Mouse (Mus musculus) left cerebral cortex, adult 18-20 months (tissue): ENCODE data around the gene Zbtb40. TPM values are rescaled to one million over a fixed set of nuclear protein-coding genes. Genes with fewer than 3 reads are reported as not detected.

ENCODE experiments used
- DNase-seq, 2 experiments: peaks; one replicate each; pipeline ENCODE4 v3.0.0; 2021 to 2022; ENCODE audit warnings: low spot score in 2 of 2, mixed read lengths in 1 of 2
- total RNA-seq, 2 experiments: library from RNA; stranded (reverse); gene quantifications; 2 replicates each; pipeline ENCODE4 v1.2.3; 2021

Zbtb40 gene
- total RNA-seq, 2 experiments from 2014 or later = 13.1 to 14.0 TPM

GRCm38 (mm10) chr4:137038096-137038495, 10.5 kb downstream of the Zbtb40 start:
- DNase-seq = no peak

DNA sequence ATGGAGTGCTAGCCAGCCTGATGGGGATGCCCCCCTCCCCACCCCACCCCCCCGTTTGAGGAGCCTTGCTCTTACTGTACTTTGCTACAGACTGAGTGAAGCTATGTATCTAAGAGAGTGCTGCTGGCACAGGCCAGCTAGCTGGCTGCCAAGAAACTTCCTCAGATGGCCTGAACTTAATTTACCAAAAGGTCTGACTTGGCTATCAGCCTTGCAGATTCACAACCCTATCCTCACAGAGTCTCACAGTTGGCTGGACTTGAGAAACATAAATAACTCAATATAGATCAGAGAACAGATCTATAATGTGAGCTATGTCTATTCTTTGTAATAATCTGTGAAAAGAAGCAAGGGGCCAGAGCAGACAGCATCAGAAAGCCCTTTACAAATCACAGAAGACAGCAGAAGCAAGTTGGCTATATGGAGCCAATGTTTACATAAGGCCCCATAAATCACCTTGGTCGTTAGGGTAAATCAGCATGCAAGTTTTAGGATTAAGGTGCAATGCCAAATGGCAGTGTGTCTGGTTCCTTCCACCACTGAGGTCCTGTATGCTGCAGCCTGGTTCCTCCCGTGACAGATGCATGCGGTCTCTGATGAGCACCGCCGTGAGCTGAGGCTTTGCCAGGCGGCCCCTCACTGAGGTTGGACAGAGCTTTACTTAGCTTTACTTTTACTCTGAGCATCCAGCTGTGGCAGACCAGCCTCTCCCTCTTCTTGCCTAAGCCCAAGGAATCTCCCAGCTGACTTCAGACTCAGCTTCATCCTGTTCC, 15.3 kb downstream of the Zbtb40 start:
- no peak for DNase-seq

DNA sequence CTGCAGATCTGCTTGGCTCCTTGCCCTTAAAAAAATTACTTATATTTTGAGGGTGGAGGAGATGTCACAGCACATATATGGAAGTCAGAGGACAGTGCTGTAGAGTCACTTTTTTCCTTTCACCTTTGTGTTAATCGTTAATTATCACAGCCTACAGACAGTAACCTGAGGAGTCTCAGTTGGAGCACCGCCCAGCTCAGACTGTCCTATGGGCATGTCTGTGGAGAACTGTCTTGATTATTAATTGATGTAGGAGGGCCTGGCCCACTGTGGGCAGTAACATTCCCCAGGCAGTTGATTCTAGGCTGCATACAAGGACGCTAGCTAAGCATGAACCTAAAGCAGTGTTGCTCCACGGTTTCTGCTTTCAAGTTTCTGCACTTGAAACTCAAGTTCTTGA, 16.1 kb downstream of the Zbtb40 start:
- no peak for DNase-seq

- no peak for DNase-seq
Observed at GRCm38 (mm10) chr4:137031319-137031718, 17.3 kb downstream of the Zbtb40 start.

- DNase-seq = no peak
Observed at GRCm38 (mm10) chr4:137029348-137029747, 19.3 kb downstream of the Zbtb40 start.

DNA sequence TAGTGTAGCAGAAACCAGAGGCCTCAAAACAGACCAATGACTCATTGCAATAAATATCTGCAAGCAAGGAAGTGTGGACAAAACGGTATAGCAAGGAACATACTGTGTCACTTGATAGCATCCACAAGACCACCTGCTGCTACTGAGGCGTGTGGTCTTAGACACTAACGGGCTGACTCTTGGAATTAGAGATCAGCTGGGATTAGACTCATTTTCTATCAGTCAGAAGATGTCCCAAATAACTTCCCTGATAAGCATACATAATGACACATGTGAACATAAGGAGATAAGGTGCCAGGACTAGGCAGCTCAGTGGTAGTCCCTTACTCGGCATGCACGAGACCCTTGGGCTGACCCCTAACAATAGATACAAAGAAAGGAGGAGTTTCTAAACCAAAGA, 21.6 kb downstream of the Zbtb40 start:
- DNase-seq = no peak

DNA sequence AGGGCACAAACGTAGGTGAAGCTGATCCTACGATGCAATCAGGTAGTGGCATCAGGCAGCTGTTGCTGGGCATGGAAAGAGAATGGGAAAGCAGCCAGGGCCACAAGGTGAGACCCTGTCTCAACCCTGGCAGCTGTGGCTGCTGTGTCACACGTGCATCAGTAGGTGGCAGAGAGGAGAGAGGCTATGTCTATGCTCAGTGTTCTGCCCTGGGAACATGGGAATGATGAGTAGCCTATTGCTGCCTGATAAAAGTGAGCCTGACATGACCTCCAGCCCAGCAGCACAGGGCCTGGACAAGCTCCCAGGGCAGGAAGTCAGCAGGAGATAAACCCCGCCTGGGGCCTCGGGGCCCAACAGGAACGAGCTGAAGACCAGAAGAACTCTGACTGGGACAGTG, 23.0 kb downstream of the Zbtb40 start:
- DNase-seq = no peak

DNA sequence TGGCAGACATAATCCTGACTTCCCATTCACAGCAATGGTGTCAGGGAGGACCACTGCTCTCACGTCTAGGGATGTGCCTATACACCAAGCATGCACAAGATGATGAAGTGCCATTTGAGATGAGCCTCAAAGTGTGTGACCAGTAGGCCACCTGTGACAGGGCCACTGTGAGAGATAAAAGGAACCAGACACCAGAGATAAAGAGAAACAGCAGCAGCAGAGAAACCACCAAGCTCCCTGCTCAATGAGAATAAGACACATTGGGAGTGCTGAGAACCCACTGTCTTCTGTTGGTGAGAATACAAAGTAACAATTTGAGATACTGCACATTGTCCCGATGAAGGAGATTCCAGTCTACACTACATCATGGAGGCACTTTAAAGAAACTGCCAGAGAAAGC, 23.5 kb downstream of the Zbtb40 start:
- DNase-seq = no peak

GRCm38 (mm10) chr4:137020065-137020464, 28.5 kb downstream of the Zbtb40 start:
- no peak for DNase-seq

DNA sequence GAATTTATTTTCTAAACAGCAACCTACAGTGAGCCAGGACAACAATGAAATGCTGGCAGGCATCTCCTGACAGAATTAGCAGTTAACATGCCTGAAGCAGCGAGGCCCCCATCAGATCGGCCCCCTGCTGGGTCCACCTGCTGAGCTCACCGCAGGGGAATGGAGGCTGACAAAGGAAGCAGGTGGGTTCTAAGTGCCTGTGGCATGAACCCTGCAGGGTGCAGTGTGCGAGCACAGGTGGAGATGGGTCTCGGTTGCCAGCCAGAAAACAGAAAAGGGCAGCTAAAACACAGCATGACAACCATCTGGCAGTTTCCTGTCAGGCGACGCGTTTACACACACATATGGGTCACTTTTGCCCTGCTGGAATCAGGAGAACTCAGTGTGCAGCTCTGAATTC, 32.7 kb downstream of the Zbtb40 start:
- DNase-seq = no peak

- DNase-seq = no peak
Observed at GRCm38 (mm10) chr4:137015476-137015856, 33.1 kb downstream of the Zbtb40 start.

DNA sequence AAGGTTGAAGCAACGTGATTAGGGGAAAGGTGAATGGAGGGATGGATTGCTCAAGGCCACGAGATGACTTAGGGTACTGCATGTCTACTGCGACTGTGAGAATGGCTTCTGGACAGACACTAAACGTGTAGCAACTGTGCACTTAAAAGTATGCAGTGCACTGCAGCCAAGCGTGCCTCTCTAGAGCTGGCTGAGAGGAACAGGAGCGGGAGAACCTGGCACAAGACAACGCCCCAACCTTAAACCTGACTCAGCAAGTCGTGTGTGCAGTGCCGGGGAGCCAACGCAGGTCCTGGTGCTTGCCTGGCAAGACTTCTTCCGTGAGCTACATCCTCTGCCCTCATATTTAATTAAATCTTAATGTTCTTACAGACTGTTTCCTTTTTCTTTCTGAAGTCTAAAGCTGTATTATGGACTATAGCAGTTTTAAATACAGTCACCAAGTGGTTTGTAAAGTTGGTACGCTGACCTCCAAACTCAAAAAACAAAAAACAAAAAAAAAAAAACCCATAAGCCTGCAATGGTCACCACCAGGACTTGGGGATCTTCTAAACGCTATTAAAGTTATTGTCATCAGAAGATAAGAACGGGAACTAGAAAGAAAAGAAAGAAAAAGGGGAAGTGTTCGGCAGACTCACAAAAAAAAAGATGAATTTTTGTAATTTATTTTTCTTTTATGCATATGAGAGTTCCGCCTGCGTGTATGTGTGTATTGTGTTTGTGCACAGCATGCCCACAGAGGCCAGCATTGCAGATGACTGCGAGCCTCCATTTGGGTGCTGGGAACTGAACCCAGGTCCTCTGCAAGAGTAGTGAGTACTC, 33.7 kb downstream of the Zbtb40 start:
- no peak for DNase-seq

DNA sequence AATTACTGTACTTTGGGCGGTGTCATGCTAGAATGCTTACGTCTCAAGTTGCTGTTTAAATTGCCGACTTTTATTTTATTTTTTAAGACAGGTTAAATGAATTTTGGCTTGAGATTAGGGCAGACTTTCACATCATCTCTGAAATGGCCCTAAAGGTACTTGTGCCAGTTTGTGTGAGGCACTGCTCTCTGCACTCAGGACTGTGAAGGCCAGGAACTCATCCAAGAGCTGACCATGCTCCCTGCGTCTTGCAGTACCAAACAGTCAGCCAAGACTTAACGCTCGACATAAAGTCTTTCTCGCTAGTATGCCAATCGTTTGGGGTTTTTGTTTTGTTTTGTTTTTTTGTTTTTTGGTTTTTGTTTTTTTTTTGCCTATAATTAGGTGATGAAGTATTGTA, 34.5 kb downstream of the Zbtb40 start:
- DNase-seq = no peak

GRCm38 (mm10) chr4:137006966-137007365, 41.6 kb downstream of the Zbtb40 start:
- no peak for DNase-seq

DNA sequence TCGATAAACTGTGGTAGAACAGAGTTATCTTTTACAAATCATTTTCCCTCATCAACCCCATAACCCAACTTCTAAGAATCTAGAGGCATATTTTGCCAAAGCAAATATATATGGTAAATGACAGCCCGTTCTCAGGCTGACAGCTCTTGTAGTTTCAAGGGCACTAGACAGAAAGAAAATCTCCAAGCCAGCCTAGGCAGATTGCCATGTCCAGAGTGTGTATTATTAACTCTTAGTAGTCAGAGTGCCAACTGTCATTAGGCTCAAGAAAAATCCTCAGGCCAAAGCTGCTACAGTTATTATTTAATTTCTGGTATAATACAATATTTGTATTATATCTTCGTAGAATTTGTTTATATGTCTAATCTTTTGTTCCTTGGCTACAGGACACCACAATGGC, 46.8 kb downstream of the Zbtb40 start:
- no peak for DNase-seq

- DNase-seq = no peak
Observed at GRCm38 (mm10) chr4:137001020-137001419, 47.6 kb downstream of the Zbtb40 start.

- no peak for DNase-seq
Observed at GRCm38 (mm10) chr4:136998371-136998770, 50.2 kb downstream of the Zbtb40 start.

- DNase-seq = peak; percentile 15 to 48
Observed at GRCm38 (mm10) chr4:136997723-136998345, 50.8 kb downstream of the Zbtb40 start.

DNA sequence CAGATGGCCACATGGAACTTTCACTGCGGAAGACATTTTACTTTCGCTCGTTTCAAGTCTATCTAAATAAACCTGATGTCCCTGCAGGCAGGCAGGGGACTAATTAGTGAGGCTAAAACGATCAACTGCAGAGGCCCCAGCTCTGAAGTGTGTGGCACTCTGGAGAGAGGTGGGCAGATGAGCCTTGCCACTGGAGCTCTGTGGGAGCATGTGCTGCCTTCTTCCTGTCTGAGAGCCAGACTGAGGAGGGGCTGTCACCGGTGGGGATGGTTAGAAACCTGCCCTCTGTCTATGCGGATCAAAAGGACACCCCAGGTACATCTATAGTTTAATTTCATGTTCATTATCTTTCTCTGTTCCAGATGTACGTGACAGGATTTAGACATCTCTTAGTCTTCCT, 51.7 kb downstream of the Zbtb40 start:
- no peak for DNase-seq

GRCm38 (mm10) chr4:136995361-136995760, 53.2 kb downstream of the Zbtb40 start:
- no peak for DNase-seq

- DNase-seq = no peak
Observed at GRCm38 (mm10) chr4:136981993-136982695, 66.5 kb downstream of the Zbtb40 start.
